Mouse (Mus musculus): ENCODE results near the gene Mapk3. TPM values are rescaled to one million over a fixed set of nuclear protein-coding genes. Genes with fewer than 3 reads are reported as not detected.

The Mapk3 gene
- polyA plus RNA-seq, 1 experiment: 126 TPM

- peak in 1 of 3 experiments; percentile 7 for TF ChIP-seq MYOD1 (IDR thresholded peaks at IDR 0.05; ENCODE audit: control insufficient read depth in 1 of 3, insufficient read length in 2 of 3, low read depth in 2 of 3)
- no peak for TF ChIP-seq POLR2AphosphoS2 (IDR thresholded peaks at IDR 0.05; ENCODE audit: insufficient read length, low read depth)
- TF ChIP-seq TCF3 (IDR thresholded peaks at IDR 0.05; ENCODE audit: insufficient read length, low read depth): no peak
- Histone ChIP-seq H3K79me2 (ENCODE audit: control insufficient read depth, insufficient read depth) (peaks cover 28% of the 10 kb centered on the region), H3K4me2 (ENCODE audit: low read depth) (peak overlapping the region; percentile 87), H3K4me3 (peak overlapping the region; percentile 89), H3ac (ENCODE audit: control insufficient read depth, insufficient read length) (peak overlapping the region; percentile 64), H3K36me3 (ENCODE audit: control insufficient read depth, insufficient read depth) (peaks cover 16% of the 10 kb centered on the region), H3K27me3 (ENCODE audit: control insufficient read depth, insufficient read depth, insufficient read length) (no peaks in the 10 kb centered on the region)
These were observed 41.1 kb downstream of the Mapk3 start for GRCm38 (mm10) chr7:126800269-126801056.

GRCm38 (mm10) chr7:126801057-126801422 is 41.6 kb downstream of the Mapk3 start:
- Histone ChIP-seq H3K36me3 (ENCODE audit: control insufficient read depth, insufficient read depth) (peaks cover 10% of the 10 kb centered on the region), H3K27me3 (ENCODE audit: control insufficient read depth, insufficient read depth, insufficient read length) (no peaks in the 10 kb centered on the region), H3K4me3 (no peak overlapping the region), H3K79me2 (ENCODE audit: control insufficient read depth, insufficient read depth) (peaks cover 28% of the 10 kb centered on the region), H3K4me2 (ENCODE audit: low read depth) (peak overlapping the region; percentile 87), H3ac (ENCODE audit: control insufficient read depth, insufficient read length) (no peak overlapping the region)
- TF ChIP-seq MYOD1 (IDR thresholded peaks at IDR 0.05; ENCODE audit: control insufficient read depth in 1 of 3, insufficient read length in 2 of 3, low read depth in 2 of 3) (no peak), TCF12 (IDR thresholded peaks at IDR 0.05; ENCODE audit: insufficient read depth, poor library complexity, severe bottlenecking) (no peak), TCF3 (IDR thresholded peaks at IDR 0.05; ENCODE audit: insufficient read length, low read depth) (no peak), POLR2A (IDR thresholded peaks at IDR 0.05; ENCODE audit: insufficient read length, low read depth) (no peak), SRF (IDR thresholded peaks at IDR 0.05; ENCODE audit: control insufficient read depth, insufficient read length, low read depth) (no peak), CEBPB (IDR thresholded peaks at IDR 0.05; ENCODE audit: insufficient read depth, poor library complexity, severe bottlenecking) (no peak), POLR2AphosphoS2 (IDR thresholded peaks at IDR 0.05; ENCODE audit: insufficient read length, low read depth) (no peak), MAX (IDR thresholded peaks at IDR 0.05; ENCODE audit: low read depth) (no peak), MYOG (IDR thresholded peaks at IDR 0.05; ENCODE audit: control insufficient read depth in 1 of 3, insufficient read depth in 1 of 3, insufficient read length in 2 of 3, low read depth in 2 of 3) (no peak), E2F4 (IDR thresholded peaks at IDR 0.05; ENCODE audit: insufficient read depth) (no peak), REST (IDR thresholded peaks at IDR 0.05; ENCODE audit: insufficient read depth, insufficient read length) (no peak), USF1 (IDR thresholded peaks at IDR 0.05; ENCODE audit: low read depth) (no peak)

GRCm38 (mm10) chr7:126802134-126802889 is 42.9 kb downstream of the Mapk3 start:
- TF ChIP-seq E2F4 (IDR thresholded peaks at IDR 0.05; ENCODE audit: insufficient read depth) (no peak), REST (IDR thresholded peaks at IDR 0.05; ENCODE audit: insufficient read depth, insufficient read length) (no peak), POLR2AphosphoS2 (IDR thresholded peaks at IDR 0.05; ENCODE audit: insufficient read length, low read depth) (peak; percentile 17), MAX (IDR thresholded peaks at IDR 0.05; ENCODE audit: low read depth) (no peak), CEBPB (IDR thresholded peaks at IDR 0.05; ENCODE audit: insufficient read depth, poor library complexity, severe bottlenecking) (no peak), POLR2A (IDR thresholded peaks at IDR 0.05; ENCODE audit: insufficient read length, low read depth) (no peak), SRF (IDR thresholded peaks at IDR 0.05; ENCODE audit: control insufficient read depth, insufficient read length, low read depth) (no peak), USF1 (IDR thresholded peaks at IDR 0.05; ENCODE audit: low read depth) (no peak), TCF12 (IDR thresholded peaks at IDR 0.05; ENCODE audit: insufficient read depth, poor library complexity, severe bottlenecking) (peak; percentile 84), TCF3 (IDR thresholded peaks at IDR 0.05; ENCODE audit: insufficient read length, low read depth) (peak; percentile 67), MYOD1 (IDR thresholded peaks at IDR 0.05; ENCODE audit: control insufficient read depth in 1 of 3, insufficient read length in 2 of 3, low read depth in 2 of 3) (peak; percentile 87 to 98 (median 93)), MYOG (IDR thresholded peaks at IDR 0.05; ENCODE audit: control insufficient read depth in 1 of 3, insufficient read depth in 1 of 3, insufficient read length in 2 of 3, low read depth in 2 of 3) (peak; percentile 79 to 95 (median 85))
- Histone ChIP-seq H3K27me3 (ENCODE audit: control insufficient read depth, insufficient read depth, insufficient read length) (no peaks in the 10 kb centered on the region), H3K4me2 (ENCODE audit: low read depth) (peak overlapping the region; percentile 87), H3K79me2 (ENCODE audit: control insufficient read depth, insufficient read depth) (peaks cover 16% of the 10 kb centered on the region), H3ac (ENCODE audit: control insufficient read depth, insufficient read length) (no peak overlapping the region), H3K4me3 (no peak overlapping the region), H3K36me3 (ENCODE audit: control insufficient read depth, insufficient read depth) (no peaks in the 10 kb centered on the region)

- H3K36me3 ChIP-seq (ENCODE audit: control insufficient read depth, insufficient read depth): no peaks in the 10 kb centered on the region
- no peak overlapping the region for H3K4me3 ChIP-seq
- peak overlapping the region; percentile 87 for H3K4me2 ChIP-seq (ENCODE audit: low read depth)
- H3K79me2 ChIP-seq (ENCODE audit: control insufficient read depth, insufficient read depth): peaks cover 8% of the 10 kb centered on the region
- no peaks in the 10 kb centered on the region for H3K27me3 ChIP-seq (ENCODE audit: control insufficient read depth, insufficient read depth, insufficient read length)
- H3ac ChIP-seq (ENCODE audit: control insufficient read depth, insufficient read length): no peak overlapping the region
- TF ChIP-seq MAX (IDR thresholded peaks at IDR 0.05; ENCODE audit: low read depth) (no peak), USF1 (IDR thresholded peaks at IDR 0.05; ENCODE audit: low read depth) (no peak), MYOD1 (IDR thresholded peaks at IDR 0.05; ENCODE audit: control insufficient read depth in 1 of 3, insufficient read length in 2 of 3, low read depth in 2 of 3) (no peak), TCF12 (IDR thresholded peaks at IDR 0.05; ENCODE audit: insufficient read depth, poor library complexity, severe bottlenecking) (no peak), REST (IDR thresholded peaks at IDR 0.05; ENCODE audit: insufficient read depth, insufficient read length) (no peak), POLR2AphosphoS2 (IDR thresholded peaks at IDR 0.05; ENCODE audit: insufficient read length, low read depth) (no peak), POLR2A (IDR thresholded peaks at IDR 0.05; ENCODE audit: insufficient read length, low read depth) (no peak), MYOG (IDR thresholded peaks at IDR 0.05; ENCODE audit: control insufficient read depth in 1 of 3, insufficient read depth in 1 of 3, insufficient read length in 2 of 3, low read depth in 2 of 3) (no peak), SRF (IDR thresholded peaks at IDR 0.05; ENCODE audit: control insufficient read depth, insufficient read length, low read depth) (no peak), E2F4 (IDR thresholded peaks at IDR 0.05; ENCODE audit: insufficient read depth) (no peak), CEBPB (IDR thresholded peaks at IDR 0.05; ENCODE audit: insufficient read depth, poor library complexity, severe bottlenecking) (no peak), TCF3 (IDR thresholded peaks at IDR 0.05; ENCODE audit: insufficient read length, low read depth) (no peak)
These were observed 43.8 kb downstream of the Mapk3 start for GRCm38 (mm10) chr7:126803181-126803580.

Measured in myocyte (in vitro differentiated cells).